Mouse (Mus musculus) urinary bladder, postnatal 36 days (tissue): ENCODE measurements around the gene Tstd2.

Source experiments
- DNase-seq, 2 experiments: peaks; one replicate each; pipeline ENCODE4 v3.0.0; 2022; ENCODE audit warnings: low spot score in 2 of 2, mixed read lengths in 1 of 2

The Tstd2 gene

GRCm38 (mm10) chr4:46084416-46085172 lies 53.9 kb downstream of the Tstd2 start:
- DNase-seq: no peak

- DNase-seq: no peak
Observed at GRCm38 (mm10) chr4:46082555-46082954, 55.9 kb downstream of the Tstd2 start.

DNA sequence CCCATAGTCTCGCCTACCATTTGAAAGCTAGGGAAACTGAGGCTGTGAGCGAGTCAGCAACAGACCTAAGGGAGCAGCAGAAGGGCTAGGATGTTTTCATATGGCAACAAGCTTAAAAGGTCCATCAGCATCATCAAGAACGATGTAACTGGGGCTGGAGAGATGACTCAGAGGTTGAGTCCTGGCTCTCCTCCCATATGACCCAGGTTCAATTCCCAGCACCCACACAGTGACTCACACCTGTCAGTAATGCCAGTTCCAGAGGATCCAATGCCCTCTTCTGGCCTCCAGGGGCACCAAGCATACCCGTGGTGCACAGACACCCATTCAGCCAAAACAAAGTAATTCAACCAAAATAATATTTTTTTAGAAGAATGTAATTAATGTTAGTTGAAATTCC lies 58.2 kb downstream of the Tstd2 start:
- no peak for DNase-seq

DNA sequence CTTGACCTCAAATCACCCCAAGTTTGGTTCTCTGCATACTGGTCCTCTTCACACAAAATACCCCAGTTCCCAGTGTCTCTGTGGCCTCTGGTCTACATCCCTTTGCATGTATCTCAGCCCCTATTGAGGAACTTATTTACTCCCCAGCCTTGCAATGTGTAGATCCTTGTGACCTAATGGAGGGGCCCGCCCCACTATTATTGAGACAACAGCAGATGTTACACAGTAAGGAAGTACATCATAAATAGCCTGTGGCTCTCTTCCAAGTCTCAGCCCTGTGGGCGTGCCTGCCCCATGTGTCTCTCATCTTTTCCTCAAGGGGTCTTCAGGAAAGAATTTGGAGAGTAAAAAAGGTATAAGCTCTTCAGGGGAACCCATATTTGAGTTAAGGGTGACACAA lies 61.6 kb downstream of the Tstd2 start:
- no peak for DNase-seq

DNA sequence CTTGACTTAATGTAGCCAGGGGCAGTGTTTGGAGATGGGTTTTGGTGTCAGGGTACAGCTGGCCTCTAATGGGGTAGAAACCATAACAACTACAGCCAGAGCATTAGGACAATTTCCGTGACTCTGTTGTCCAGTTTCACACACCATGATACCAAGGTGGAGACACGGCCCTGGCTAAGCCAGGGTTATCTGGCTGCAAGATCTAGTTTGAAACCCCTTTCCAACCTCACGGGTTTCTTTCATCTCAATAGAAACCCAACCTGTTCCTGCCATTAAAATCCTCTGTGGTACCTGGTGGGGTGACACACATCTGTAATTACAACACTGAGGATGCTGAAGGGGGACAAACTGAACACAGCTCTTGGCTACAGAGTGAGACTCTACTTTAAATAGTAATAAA lies 62.8 kb downstream of the Tstd2 start:
- DNase-seq: no peak

- peak in 1 of 2 experiments; percentile 16 for DNase-seq
Observed at GRCm38 (mm10) chr4:46073736-46074135, 64.8 kb downstream of the Tstd2 start.

- no peak for DNase-seq
Observed at GRCm38 (mm10) chr4:46072631-46073030, 65.9 kb downstream of the Tstd2 start.

GRCm38 (mm10) chr4:46069851-46070482 lies 68.5 kb downstream of the Tstd2 start:
- DNase-seq: no peak

- DNase-seq: no peak
Observed at GRCm38 (mm10) chr4:46068573-46068972, 69.9 kb downstream of the Tstd2 start.

DNA sequence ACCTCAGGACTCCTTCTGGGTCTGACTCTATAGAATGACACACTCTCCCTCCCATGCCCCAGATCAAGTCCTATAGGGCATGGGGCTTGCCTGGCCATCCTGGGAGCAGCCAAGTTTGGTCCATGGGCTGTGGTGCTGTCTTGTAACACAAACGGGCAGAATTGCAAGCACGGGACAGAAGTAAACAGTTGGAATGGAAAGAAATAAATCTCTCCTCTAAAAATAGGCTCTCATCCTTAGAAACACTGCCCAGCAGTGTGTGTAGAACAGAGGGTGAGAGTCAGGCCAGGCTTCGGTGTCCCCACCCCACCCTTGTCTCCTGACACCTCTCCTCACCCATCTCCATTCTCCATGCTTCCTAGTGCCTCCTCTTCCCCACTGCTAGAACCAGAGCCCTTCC lies 70.4 kb downstream of the Tstd2 start:
- DNase-seq: no peak

DNA sequence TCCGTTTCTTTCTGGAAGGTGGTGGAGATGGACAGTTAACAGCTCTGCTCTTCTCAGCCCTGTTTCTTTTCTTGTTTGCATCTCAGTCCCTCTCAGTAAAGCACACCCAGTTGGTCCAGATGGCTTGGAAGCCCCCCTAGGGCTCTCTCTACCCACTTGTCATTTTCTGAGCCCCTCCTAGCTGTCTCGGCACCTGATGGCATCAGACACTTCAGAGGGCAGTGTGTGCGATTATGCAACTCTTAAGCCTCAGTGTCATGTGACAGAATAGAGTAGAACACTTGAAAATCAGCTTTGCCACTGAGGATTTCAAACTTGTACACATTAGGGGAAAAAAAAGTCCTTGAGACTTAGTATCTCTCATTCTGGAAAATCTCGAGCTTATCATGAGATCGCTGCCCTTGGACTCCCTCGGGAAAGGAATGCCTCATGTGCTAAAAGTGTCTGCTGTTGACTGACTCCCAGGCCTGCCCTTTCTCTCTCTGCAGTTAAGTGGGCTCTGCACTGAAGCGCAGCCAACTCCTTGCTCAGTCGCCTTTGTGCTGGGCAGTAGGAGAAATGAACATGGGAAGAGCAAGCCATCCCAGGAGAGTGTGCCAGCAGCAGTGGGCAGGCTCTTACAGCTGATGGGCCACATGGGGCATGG lies 72.7 kb downstream of the Tstd2 start:
- no peak for DNase-seq

DNA sequence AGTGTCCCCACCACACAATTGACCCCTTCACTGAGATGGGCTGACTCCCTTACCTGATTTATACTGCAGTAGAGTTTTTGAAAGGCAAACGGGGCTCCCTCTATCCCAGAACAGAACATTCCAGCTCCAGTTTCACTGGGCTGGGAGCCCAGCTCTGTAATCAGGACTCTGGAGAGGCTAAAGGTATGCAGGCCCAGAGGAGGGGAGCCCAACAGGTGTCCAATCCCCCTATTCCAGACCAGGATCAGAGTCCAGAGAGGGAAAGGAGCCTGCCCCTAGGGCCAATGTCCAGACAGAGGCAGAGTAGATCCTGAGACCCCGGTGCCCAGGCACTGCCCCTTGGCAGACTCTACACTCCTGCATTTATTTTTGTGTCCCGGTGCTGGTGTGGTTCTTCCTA lies 73.5 kb downstream of the Tstd2 start:
- DNase-seq: no peak
